Mouse (Mus musculus): ENCODE results near the gene Rpl41. TPM values are rescaled to one million over a fixed set of nuclear protein-coding genes. Genes with fewer than 3 reads are reported as not detected.

Gene Rpl41
- polyA plus RNA-seq (2012; rRNA removed), result 1,271 and 1,490 TPM in 2 replicates

DNA sequence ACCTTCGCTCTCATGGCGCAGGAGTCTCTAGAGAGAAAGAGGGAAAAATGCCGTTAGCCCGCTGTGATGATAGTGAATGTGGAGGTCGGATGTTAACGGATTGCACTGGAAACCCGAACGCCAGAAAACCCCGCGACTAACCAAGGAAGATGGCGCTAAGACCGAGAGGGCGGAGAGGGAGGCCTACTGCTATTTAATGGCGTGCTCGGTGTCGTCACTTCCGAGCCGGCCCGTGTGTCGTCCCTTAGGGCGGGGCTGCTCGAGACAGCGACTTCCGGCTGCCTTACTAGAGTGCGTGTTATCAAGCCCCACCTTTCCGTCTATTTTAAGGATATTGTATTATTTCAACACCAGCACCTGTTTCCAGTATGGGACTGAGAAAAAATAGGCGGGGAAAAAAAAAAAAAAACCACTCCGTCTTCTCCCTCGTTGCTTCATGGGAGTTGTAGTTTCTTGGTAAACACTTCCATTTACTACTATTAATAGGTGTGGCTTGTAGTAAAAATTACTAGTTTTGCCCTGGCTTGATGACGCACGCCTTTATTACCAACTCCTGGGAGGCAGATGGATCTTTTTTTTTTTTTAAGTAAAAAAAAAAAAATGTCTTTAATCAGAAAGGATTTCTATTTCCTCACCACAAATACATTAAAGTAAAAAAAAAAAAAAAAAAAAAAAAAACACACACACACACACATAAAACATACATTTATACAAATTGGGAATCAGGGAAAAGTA lies at the start of gene Rpl41:
Gene Rpl41, minus strand, starts transcription at position 359 of the 735 bp plus-strand sequence.
- DNase-seq, result peak; percentile 92 to 97
- Histone ChIP-seq H3K27me3 (ENCODE audit: control insufficient read depth, insufficient read depth, low read length) (no peaks in the 10 kb centered on the region), H3K4me1 (ENCODE audit: control insufficient read depth, insufficient read depth, low read length) (peaks cover 3% of the 10 kb centered on the region; the same call in 1 of the 2 replicates), H3K4me3 (replicated peaks; ENCODE audit: insufficient read depth, low read depth, low read length) (peak within 1 kb of the TSS; percentile 76), H3K27ac (ENCODE audit: insufficient read depth, low read length) (peak within 1 kb of the TSS; percentile 79)
- no peak for TF ChIP-seq CTCF (IDR thresholded peaks at IDR 0.05; ENCODE audit: borderline replicate concordance, insufficient read depth, low read depth, low read length)
- TF ChIP-seq POLR2A (IDR thresholded peaks at IDR 0.05; ENCODE audit: borderline replicate concordance, insufficient read depth, low read length), result peak; percentile 97
- WGBS, result under 1% methylated on average over 31 of the region's 31 CpGs

DNA sequence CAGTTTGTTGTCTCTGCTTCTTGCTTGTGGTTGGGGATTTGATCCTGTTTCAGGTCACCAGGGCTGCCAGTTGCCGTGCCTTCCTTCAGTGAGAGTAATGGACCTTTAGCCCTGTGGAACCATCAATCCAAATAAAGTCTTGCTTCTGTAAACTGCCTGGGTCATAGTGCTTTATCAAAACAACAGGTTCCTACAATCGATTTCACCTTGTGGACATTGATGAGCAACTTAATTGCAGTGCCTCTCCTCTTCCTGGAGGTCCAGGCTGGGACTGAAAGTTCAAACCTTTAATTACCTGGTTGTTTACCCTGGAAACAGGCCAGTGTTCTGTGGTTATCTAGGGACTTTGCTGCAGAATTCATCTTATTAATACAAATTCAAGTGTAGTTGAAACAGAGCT lies 49.4 kb upstream of the Rpl41 start:
- 80% methylated on average over 2 of the region's 2 CpGs for WGBS
- no peaks in the 10 kb centered on the region for H3K4me1 ChIP-seq (ENCODE audit: control insufficient read depth, insufficient read depth, low read length)
- no peaks in the 10 kb centered on the region for H3K27me3 ChIP-seq (ENCODE audit: control insufficient read depth, insufficient read depth, low read length)
- no peak overlapping the region for H3K27ac ChIP-seq (ENCODE audit: insufficient read depth, low read length)
- no peak overlapping the region for H3K4me3 ChIP-seq (replicated peaks; ENCODE audit: insufficient read depth, low read depth, low read length)
- DNase-seq, result no peak
- no peak for TF ChIP-seq CTCF (IDR thresholded peaks at IDR 0.05; ENCODE audit: borderline replicate concordance, insufficient read depth, low read depth, low read length)
- TF ChIP-seq POLR2A (IDR thresholded peaks at IDR 0.05; ENCODE audit: borderline replicate concordance, insufficient read depth, low read length), result no peak

- H3K4me1 ChIP-seq (ENCODE audit: control insufficient read depth, insufficient read depth, low read length), result no peaks in the 10 kb centered on the region; the same call in 1 of the 2 replicates
- 0 out of 2 replicates have a peak, but pooled peaks cover 1% of the 10 kb centered on the region for H3K27me3 ChIP-seq (ENCODE audit: control insufficient read depth, insufficient read depth, low read length)
- H3K27ac ChIP-seq (ENCODE audit: insufficient read depth, low read length), result no peak overlapping the region
- no peak for DNase-seq
- no peak overlapping the region for H3K4me3 ChIP-seq (replicated peaks; ENCODE audit: insufficient read depth, low read depth, low read length)
- WGBS, result 62% methylated on average over 5 of the region's 5 CpGs
- no peak for TF ChIP-seq CTCF (IDR thresholded peaks at IDR 0.05; ENCODE audit: borderline replicate concordance, insufficient read depth, low read depth, low read length)
- TF ChIP-seq POLR2A (IDR thresholded peaks at IDR 0.05; ENCODE audit: borderline replicate concordance, insufficient read depth, low read length), result no peak
Measured at GRCm38 (mm10) chr10:128592797-128593196, 43.7 kb upstream of the Rpl41 start.

DNA sequence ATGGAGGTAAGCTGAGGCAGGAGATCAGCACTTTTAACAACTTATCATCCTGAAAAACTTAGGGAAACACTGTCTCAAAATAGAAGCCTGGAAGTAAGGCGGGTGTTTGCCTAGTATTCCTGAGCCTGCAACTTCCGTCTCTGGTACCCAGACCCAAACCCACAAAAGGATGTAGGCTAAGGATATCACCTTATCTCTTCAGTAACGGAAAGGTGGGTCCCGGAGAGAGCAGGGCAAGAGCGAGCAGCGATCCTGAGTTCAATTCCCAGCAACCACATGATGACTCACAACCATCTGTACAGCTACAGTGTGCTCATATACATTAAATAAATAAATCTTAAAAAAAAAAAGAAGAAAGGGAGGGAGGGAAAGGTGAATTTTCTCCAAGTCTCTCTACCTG lies 42.3 kb upstream of the Rpl41 start:
- WGBS, result 87% methylated on average over 6 of the region's 6 CpGs
- Histone ChIP-seq H3K27me3 (ENCODE audit: control insufficient read depth, insufficient read depth, low read length) (0 out of 2 replicates have a peak, but pooled peaks cover 1% of the 10 kb centered on the region), H3K4me1 (ENCODE audit: control insufficient read depth, insufficient read depth, low read length) (no peaks in the 10 kb centered on the region; the same call in 1 of the 2 replicates), H3K4me3 (replicated peaks; ENCODE audit: insufficient read depth, low read depth, low read length) (no peak overlapping the region), H3K27ac (ENCODE audit: insufficient read depth, low read length) (no peak overlapping the region)
- DNase-seq, result no peak
- no peak for TF ChIP-seq CTCF (IDR thresholded peaks at IDR 0.05; ENCODE audit: borderline replicate concordance, insufficient read depth, low read depth, low read length)
- TF ChIP-seq POLR2A (IDR thresholded peaks at IDR 0.05; ENCODE audit: borderline replicate concordance, insufficient read depth, low read length), result no peak

DNA sequence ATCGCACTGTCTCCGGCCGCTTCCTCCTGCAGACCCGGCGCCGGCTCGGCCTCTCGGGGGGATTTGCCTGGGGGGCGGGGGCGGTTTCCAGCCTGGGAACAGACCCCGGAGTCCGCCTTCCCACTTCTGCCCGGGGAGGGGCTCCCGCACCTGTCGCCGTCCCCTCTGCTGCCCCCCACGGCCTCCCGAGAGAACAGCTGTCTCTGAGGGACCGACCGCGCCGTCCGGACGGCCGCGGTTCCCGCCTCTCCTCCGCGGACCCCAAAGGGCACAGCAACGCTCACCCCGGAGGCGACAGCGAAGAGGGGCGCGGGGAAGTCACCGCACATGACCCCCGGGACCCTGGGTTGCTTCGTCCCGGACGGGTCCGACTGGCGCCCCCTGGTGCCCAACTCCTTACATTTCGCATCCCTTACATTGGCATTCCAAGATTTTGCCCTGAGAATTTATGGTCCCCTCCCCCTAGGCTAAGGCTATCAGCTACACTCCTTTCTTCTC lies 41.1 kb upstream of the Rpl41 start:
- TF ChIP-seq CTCF (IDR thresholded peaks at IDR 0.05; ENCODE audit: borderline replicate concordance, insufficient read depth, low read depth, low read length) (peak; percentile 79; the same call in 1 of the 2 replicates), POLR2A (IDR thresholded peaks at IDR 0.05; ENCODE audit: borderline replicate concordance, insufficient read depth, low read length) (no peak)
- 2% methylated on average over 43 of the region's 43 CpGs for WGBS
- Histone ChIP-seq H3K4me1 (ENCODE audit: control insufficient read depth, insufficient read depth, low read length) (no peaks in the 10 kb centered on the region; the same call in 1 of the 2 replicates), H3K27me3 (ENCODE audit: control insufficient read depth, insufficient read depth, low read length) (0 out of 2 replicates have a peak, but pooled peaks cover 1% of the 10 kb centered on the region), H3K27ac (ENCODE audit: insufficient read depth, low read length) (no peak overlapping the region), H3K4me3 (replicated peaks; ENCODE audit: insufficient read depth, low read depth, low read length) (peak overlapping the region; percentile 56)
- DNase-seq, result peak; percentile 58 to 73

DNA sequence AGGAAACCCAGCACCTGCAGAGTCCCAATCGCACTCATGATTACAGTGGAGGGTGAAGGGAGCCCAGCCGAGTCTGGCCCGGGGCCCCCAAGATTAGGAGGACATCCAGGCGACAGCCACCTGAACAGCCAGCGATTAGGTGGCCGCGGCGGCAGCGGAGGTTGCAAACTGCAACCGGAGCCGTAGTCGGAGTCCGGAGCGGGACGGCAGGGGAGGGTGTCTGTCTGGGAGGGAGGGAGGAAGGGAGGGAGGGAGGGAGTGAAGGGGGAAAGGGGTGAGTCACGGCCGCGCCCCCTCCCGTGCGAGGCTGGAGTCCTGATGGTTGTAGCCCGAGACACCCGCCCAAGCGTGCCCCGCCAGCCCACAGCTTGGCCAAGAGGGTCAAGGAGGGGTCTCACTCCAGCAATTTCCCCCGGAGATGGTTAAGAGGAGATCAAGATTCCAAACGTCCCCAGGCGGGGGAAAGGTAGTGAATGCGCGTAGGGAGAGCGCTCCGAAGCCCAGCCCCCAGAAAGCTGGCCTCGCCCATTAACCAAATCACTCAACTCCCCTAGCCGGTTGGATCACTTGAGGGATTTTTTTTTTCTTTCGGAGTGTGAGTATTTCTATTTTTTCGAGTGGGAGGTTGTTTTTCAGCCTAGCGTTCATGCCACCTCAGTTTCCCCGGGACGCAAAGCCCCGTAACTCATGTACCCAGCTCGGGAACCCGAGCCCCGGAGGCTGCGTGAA lies 40.5 kb upstream of the Rpl41 start, which contains the start of gene Erbb3:
Gene Erbb3, minus strand, starts transcription at position 189 of the 729 bp plus-strand sequence.
- DNase-seq, result peak; percentile 40 to 53
- H3K27ac ChIP-seq (ENCODE audit: insufficient read depth, low read length), result no peak within 1 kb of the TSS
- H3K4me3 ChIP-seq (replicated peaks; ENCODE audit: insufficient read depth, low read depth, low read length), result peak within 1 kb of the TSS; percentile 56
- H3K27me3 ChIP-seq (ENCODE audit: control insufficient read depth, insufficient read depth, low read length), result 0 out of 2 replicates have a peak, but pooled peaks cover 1% of the 10 kb centered on the region
- H3K4me1 ChIP-seq (ENCODE audit: control insufficient read depth, insufficient read depth, low read length), result no peaks in the 10 kb centered on the region; the same call in 1 of the 2 replicates
- TF ChIP-seq POLR2A (IDR thresholded peaks at IDR 0.05; ENCODE audit: borderline replicate concordance, insufficient read depth, low read length) (no peak), CTCF (IDR thresholded peaks at IDR 0.05; ENCODE audit: borderline replicate concordance, insufficient read depth, low read depth, low read length) (no peak)
- WGBS, result 0% methylated on average over 42 of the region's 43 CpGs

GRCm38 (mm10) chr10:128588775-128589463 lies 39.8 kb upstream of the Rpl41 start:
- Histone ChIP-seq H3K27ac (ENCODE audit: insufficient read depth, low read length) (no peak overlapping the region), H3K27me3 (ENCODE audit: control insufficient read depth, insufficient read depth, low read length) (0 out of 2 replicates have a peak, but pooled peaks cover 1% of the 10 kb centered on the region), H3K4me3 (replicated peaks; ENCODE audit: insufficient read depth, low read depth, low read length) (peak overlapping the region; percentile 56), H3K4me1 (ENCODE audit: control insufficient read depth, insufficient read depth, low read length) (no peaks in the 10 kb centered on the region; the same call in 1 of the 2 replicates)
- TF ChIP-seq POLR2A (IDR thresholded peaks at IDR 0.05; ENCODE audit: borderline replicate concordance, insufficient read depth, low read length) (no peak), CTCF (IDR thresholded peaks at IDR 0.05; ENCODE audit: borderline replicate concordance, insufficient read depth, low read depth, low read length) (no peak)
- WGBS, result 6% methylated on average over 23 of the region's 23 CpGs
- no peak for DNase-seq
